Mouse (Mus musculus) monocyte, adult 5-6 weeks (primary cell): Measurements from ENCODE around the gene Skint3. TPM values are rescaled to one million over a fixed set of nuclear protein-coding genes. Genes with fewer than 3 reads are reported as not detected.
"Not testable (repeated sequence)": the region's sequence is repeated elsewhere in the genome, so short reads cannot be mapped to it uniquely, and the experiment has no call there.

Experiments
- ATAC-seq: fragments of 153-309, 156-312 bp; replicated peaks from 2 replicates; pipeline ENCODE4 v1.8.0; 2017; ENCODE audit warnings: mild to moderate bottlenecking; ENCODE audit not compliant: low TSS enrichment, insufficient number of reproducible peaks, severe bottlenecking, poor library complexity, low FRiP score
- total RNA-seq: library from RNA; stranded (forward); fragments of 200-1000, 200-491, 200-594 nt; gene quantifications from 3 replicates; pipeline ENCODE4 v1.2.3, GENCODE M21; 2017

Skint3 gene
- 99.2 to 194 TPM (median 185 TPM) in 3 replicates for total RNA-seq

GRCm38 (mm10) chr4:112231945-112232344 lies at the start of gene Skint3:
Gene Skint3, plus strand, starts transcription at chr4:112232245.
- no peak for ATAC-seq

- peak; percentile 85 for ATAC-seq
Observed at GRCm38 (mm10) chr4:112243416-112243815, 11.4 kb downstream of the Skint3 start.

- ATAC-seq: peak; percentile 88
Observed at GRCm38 (mm10) chr4:112243951-112244350, 11.9 kb downstream of the Skint3 start.

DNA sequence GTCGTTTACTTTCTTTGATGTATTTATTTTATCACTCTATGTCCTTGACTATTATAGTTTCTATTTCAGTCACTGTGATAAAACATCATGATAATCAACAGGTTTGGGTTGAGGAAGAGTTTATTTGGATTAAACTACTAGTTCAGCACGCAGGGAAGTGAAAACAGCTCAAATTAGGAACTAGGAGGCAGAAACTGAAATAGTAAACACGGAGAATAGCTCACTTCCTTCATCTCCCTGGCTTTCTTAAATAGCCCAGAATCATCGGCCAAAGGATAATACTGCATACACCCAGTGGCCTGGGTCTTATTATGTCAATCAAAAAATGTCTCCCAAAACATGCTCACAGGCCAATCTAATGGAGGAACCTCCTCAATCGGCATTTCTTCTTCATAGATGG lies 24.0 kb downstream of the Skint3 start:
- peak; percentile 79 for ATAC-seq

GRCm38 (mm10) chr4:112287178-112287974 lies 55.3 kb downstream of the Skint3 start:
- ATAC-seq: peak; percentile 81

- peak; percentile 94 for ATAC-seq
Observed at GRCm38 (mm10) chr4:112288396-112288795, 56.4 kb downstream of the Skint3 start.

DNA sequence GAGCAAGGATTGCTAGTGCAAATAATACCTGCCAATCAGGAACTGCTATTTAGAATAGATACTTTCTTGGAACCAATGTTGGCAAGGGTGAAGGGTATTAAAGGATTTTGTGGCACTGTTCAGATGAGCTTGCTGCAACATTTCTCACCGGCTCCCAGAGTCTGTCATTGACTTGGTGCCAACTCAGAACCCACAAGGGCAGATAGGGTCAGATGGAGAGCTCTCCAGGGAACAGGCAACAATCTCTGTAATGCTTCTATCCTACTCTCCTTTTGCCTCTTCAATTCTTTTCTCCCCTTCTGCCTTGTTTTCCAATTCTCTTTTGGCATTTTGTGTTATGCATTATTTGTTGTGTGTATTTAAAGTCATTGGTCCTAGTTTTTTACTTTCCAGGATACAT lies 70.3 kb downstream of the Skint3 start:
- ATAC-seq: no peak

DNA sequence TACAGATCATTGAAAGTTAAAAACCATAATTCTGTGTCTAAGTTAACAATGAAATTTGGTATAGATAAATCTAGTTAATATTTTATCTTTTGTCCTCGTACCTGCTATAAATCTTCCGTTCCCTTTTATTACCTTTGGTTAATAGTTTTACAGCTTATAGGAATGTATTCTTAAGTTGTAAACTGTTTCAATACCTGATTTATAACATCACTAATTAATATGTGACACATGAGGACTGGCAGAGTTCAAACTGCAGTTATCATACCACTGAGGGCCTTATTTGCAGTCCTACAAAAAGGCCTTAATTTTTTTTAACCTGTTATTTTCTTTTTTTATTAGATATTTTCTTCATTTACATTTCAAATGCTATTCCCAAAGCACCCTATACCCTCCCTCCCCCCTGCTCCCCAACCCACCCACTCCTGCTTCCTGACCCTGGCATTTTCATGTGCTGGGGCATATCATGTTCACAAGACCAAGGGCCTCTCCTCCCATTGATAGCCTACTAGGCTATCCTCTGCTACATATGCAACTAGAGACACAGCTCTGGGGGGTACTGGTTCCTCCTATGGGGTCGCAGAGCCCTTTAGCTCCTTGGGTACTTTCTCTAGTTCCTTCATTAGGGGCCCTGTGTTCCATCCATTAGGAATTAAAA lies 70.9 kb downstream of the Skint3 start:
- ATAC-seq: no peak

DNA sequence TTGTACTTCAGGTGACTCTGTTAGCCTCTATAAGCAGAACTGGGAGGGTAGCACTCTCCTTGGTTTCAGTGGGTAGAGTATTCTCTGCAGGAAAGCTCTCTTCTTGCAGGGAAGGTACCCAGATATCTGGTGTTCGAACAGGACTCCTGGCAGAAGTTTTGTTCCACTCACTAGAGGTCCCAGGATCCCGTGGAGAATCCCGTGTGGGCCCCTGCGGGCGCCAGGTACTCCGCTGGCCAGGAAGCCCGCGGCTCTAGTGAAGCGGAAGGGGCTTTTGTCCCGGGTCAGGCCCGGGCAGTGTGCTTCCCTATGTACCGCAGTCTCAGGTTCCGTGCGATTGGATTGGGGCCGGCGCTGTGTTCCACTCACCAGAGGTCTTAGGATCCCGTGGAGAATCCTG lies 117.1 kb downstream of the Skint3 start:
- ATAC-seq: not testable (repeated sequence)

Other genes with a start within 250 kb of the Skint3 start
- gene Skint1, start 226.0 kb upstream of the Skint3 start, total RNA-seq: not detected in 3 replicates
- gene Skint4, start 160.2 kb upstream of the Skint3 start, total RNA-seq: not detected in 3 replicates
- gene Skint9, start 201.7 kb downstream of the Skint3 start, total RNA-seq: not detected in 3 replicates